Mouse (Mus musculus): ENCODE results near the gene Sgk1.

GRCm38 (mm10) chr10:21884534-21884933 lies 2.5 kb downstream of the Sgk1 start:
- TF ChIP-seq CTCF (conservative IDR thresholded peaks at IDR 0.05 in 1 of 2, IDR thresholded peaks at IDR 0.05 in 1 of 2; ENCODE audit: low read depth in 2 of 2, low read length in 2 of 2): no peak
- TF ChIP-seq MAX (IDR thresholded peaks at IDR 0.05; ENCODE audit: low read length): no peak

Data from CH12.LX (cell line).